Mouse (Mus musculus) liver, embryonic 16.5 days (tissue): ENCODE measurements around the gene Prm2. TPM values are rescaled to one million over a fixed set of nuclear protein-coding genes. Genes with fewer than 3 reads are reported as not detected.

Experiments used
- ATAC-seq: fragments of 200-750 bp; cut with Nextera tagmentation; 2 replicates; pipeline ENCODE4 v1.8.0; 2017; ENCODE audit warnings: low read depth, mild to moderate bottlenecking, moderate number of reproducible peaks, moderate library complexity
- H3K27ac ChIP-seq: fragments of 300-500 bp; sonication (generic); 2 replicates; pipeline ENCODE4 v1.5.1; 2014; ENCODE audit warnings: mild to moderate bottlenecking, low read length
- H3K27me3 ChIP-seq: fragments of 300-500 bp; sonication (generic); 2 replicates; pipeline ENCODE4 v1.6.1; 2014; ENCODE audit warnings: low read depth, low read length, mixed read lengths; ENCODE audit not compliant: control insufficient read depth, insufficient read depth
- H3K36me3 ChIP-seq: fragments of 300-500 bp; sonication (generic); 2 replicates; pipeline ENCODE4 v1.6.1; 2014; ENCODE audit warnings: mild to moderate bottlenecking; ENCODE audit not compliant: control insufficient read depth, insufficient read depth
- H3K4me1 ChIP-seq: fragments of 300-500 bp; sonication (generic); 2 replicates; pipeline ENCODE4 v1.6.1; 2014; ENCODE audit warnings: low read depth, low read length, mixed read lengths; ENCODE audit not compliant: control insufficient read depth
- H3K4me2 ChIP-seq: fragments of 300-500 bp; sonication (generic); 2 replicates; pipeline ENCODE4 v1.6.1; 2014; ENCODE audit warnings: low read depth, low read length, mixed read lengths
- H3K4me3 ChIP-seq: fragments of 300-500 bp; sonication (generic); 2 replicates; pipeline ENCODE4 v1.5.1; 2014; ENCODE audit warnings: low read depth, mild to moderate bottlenecking, low read length
- H3K9ac ChIP-seq: fragments of 300-500 bp; sonication (generic); 2 replicates; pipeline ENCODE4 v1.6.1; 2014; ENCODE audit warnings: low read depth, low read length
- H3K9me3 ChIP-seq: fragments of 300-500 bp; sonication (generic); replicated peaks from 2 replicates; pipeline ENCODE4 v1.6.1; 2016; ENCODE audit warnings: low read length; ENCODE audit not compliant: control insufficient read depth
- WGBS: fragments of 180-500 bp; shearing (Covaris S2); extraction: QIAGEN DNeasy Blood & Tissue Kit; methylation state at CpG from one replicate; pipeline ENCODE4 v1.1.7; 2014; ENCODE audit not compliant: insufficient replicate concordance; 5-methylcytosine and 5-hydroxymethylcytosine counted together
- polyA plus RNA-seq: library from polyadenylated mRNA; unstranded; fragments of >200 nt; fragmentation: Nextera tagmentation; extraction: Ambion mirVana; gene quantifications from 2 replicates; pipeline ENCODE4 v1.2.1, GENCODE M21; 2015

The Prm2 gene
- polyA plus RNA-seq, 1 experiment from 2014 or later = not detected

DNA sequence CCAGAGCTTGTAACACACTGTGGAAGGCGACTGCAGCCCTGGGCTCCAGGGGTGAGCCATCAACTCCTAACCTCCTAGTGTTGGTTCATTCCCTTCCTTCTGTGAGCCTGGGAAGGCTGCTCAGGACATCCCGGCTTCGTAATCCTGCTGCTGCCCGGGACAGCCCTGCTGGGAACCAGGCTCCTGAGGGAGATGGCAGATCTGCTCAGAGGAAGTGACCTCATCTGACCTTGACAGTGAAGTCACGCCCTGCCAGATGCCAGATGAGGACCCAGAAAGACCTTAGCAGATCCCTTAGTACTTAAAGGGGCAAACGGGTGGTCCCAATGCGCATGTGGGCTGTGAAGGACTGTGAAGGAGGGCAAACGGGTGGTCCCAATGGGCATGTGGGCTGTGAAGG lies 34.8 kb downstream of the Prm2 start:
- no peaks in the 10 kb centered on the region for H3K4me1 ChIP-seq
- peaks cover 2% of the 10 kb centered on the region; the same call in 1 of the 2 replicates for H3K27me3 ChIP-seq
- no peak overlapping the region for H3K27ac ChIP-seq
- H3K36me3 ChIP-seq = no peaks in the 10 kb centered on the region
- H3K9ac ChIP-seq = no peak overlapping the region
- no peak overlapping the region for H3K4me3 ChIP-seq
- no peak for ATAC-seq
- WGBS = 53% methylated on average over 8 of the region's 8 CpGs
- H3K4me2 ChIP-seq = no peak overlapping the region
- no peaks in the 10 kb centered on the region for H3K9me3 ChIP-seq

DNA sequence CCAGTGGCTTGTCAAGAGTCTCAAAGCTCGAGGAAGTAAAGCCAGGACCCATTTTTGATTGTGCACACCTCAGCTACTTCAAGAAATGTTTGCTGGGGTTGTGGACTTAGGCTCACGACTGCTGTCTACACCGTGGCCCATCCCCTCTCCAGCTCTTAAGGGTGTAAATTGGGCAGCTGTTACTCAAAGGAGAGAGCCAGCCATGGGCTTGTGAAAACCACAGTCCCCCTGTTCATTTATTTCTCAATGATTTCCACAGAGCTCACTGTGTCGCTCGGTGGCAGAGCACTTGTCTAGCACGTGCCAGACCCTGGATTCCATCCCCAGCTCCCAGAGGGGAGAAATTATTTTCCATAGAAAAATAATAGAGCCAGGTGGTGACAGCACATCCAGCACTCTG lies 39.8 kb downstream of the Prm2 start:
- H3K27ac ChIP-seq = no peak overlapping the region
- ATAC-seq = no peak
- no peaks in the 10 kb centered on the region for H3K9me3 ChIP-seq
- no peaks in the 10 kb centered on the region for H3K36me3 ChIP-seq
- H3K4me2 ChIP-seq = no peak overlapping the region
- peaks cover 2% of the 10 kb centered on the region; the same call in 1 of the 2 replicates for H3K27me3 ChIP-seq
- 48% methylated on average over 6 of the region's 6 CpGs for WGBS
- H3K4me3 ChIP-seq = no peak overlapping the region
- no peaks in the 10 kb centered on the region for H3K4me1 ChIP-seq
- H3K9ac ChIP-seq = no peak overlapping the region

DNA sequence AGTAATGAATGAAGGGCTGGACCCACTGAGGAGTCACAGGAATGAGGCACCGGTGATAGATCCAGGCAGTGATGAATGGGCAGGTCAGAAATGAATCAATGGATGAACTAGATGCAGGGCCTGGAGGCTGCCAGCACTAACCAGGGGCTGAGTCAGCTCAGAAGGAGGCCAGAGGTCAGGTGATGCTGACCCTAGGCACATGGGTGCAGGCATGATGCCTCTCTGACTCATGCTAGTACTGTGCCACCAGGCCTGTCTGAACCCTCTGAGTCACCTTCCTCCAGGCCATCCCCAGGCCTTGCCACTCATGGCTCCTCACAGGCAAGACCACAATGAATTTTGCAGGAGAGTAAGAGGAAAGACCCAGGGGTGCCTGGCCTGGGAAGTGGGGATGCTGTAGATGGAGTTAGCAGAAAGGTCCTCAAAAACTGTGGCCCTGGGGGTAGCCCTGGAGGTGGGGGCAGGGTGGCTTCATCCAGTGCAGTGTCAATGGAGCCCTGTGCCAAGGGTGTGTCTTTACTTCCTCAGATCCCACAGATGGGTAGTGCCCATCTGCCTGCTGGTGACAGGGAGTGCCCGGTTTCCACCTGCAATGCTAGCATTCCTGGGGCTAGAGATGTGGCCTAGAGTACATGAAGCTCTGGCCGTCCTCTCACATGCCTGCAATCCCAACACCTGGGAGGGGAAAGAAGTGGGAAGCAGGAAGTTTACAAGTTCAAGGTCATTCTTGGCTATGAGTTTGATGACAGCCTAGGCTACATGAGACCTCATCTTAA lies 41.2 kb downstream of the Prm2 start:
- WGBS = 57% methylated on average over 3 of the region's 3 CpGs
- ATAC-seq = no peak
- H3K4me2 ChIP-seq = no peak overlapping the region
- H3K9ac ChIP-seq = no peak overlapping the region
- no peak overlapping the region for H3K4me3 ChIP-seq
- no peaks in the 10 kb centered on the region for H3K36me3 ChIP-seq
- peaks cover under 1% of the 10 kb centered on the region; the same call in 1 of the 2 replicates for H3K27me3 ChIP-seq
- H3K27ac ChIP-seq = no peak overlapping the region
- no peaks in the 10 kb centered on the region for H3K9me3 ChIP-seq
- no peaks in the 10 kb centered on the region for H3K4me1 ChIP-seq

DNA sequence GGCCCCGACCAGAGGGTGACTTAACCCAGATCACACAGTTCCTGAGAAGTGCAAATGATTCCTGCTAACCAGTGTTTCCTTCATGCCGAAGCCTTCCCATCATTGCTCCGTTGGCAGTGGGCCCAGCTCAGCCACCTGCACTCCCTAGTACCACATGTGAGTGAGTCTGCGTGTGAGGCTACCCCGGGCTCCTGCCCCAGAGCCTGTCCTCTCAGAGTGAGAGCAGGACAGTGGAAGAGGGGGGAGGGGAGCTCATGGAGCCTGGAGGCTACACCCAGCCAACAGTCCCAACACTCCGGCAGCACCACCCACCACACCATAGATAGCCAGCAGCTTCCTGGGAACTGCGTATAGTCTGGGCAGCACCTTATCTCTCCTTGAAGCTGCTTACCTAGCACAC lies 46.1 kb downstream of the Prm2 start:
- no peaks in the 10 kb centered on the region for H3K9me3 ChIP-seq
- no peaks in the 10 kb centered on the region for H3K27me3 ChIP-seq
- no peak overlapping the region for H3K27ac ChIP-seq
- H3K9ac ChIP-seq = no peak overlapping the region
- H3K4me1 ChIP-seq = no peaks in the 10 kb centered on the region
- 62% methylated on average over 7 of the region's 7 CpGs for WGBS
- no peak for ATAC-seq
- no peak overlapping the region for H3K4me2 ChIP-seq
- no peak overlapping the region for H3K4me3 ChIP-seq
- no peaks in the 10 kb centered on the region for H3K36me3 ChIP-seq

DNA sequence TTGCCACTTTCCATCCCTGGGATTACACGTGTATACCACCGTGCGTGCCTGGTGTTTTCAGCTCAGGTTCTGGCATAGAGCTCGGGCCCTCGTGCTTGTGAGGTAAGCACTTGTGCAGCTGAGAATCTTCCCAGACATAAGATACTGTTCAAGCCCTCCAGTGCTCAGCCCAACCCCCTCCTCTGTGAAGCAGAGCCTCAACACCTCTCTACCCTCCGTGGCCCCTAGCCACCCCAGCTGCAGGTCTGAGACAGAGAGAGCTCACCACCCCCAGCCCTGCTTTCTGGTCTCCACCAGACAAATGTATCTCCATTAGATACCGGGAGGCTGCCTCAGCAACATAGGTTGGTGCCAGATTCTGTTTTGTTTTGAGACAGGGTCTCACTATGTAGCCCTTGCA lies 46.7 kb downstream of the Prm2 start:
- no peak overlapping the region for H3K4me2 ChIP-seq
- no peaks in the 10 kb centered on the region for H3K4me1 ChIP-seq
- no peaks in the 10 kb centered on the region for H3K36me3 ChIP-seq
- H3K27ac ChIP-seq = no peak overlapping the region
- no peak overlapping the region for H3K4me3 ChIP-seq
- no peaks in the 10 kb centered on the region for H3K9me3 ChIP-seq
- 53% methylated on average over 7 of the region's 7 CpGs for WGBS
- ATAC-seq = no peak
- H3K27me3 ChIP-seq = no peaks in the 10 kb centered on the region
- no peak overlapping the region for H3K9ac ChIP-seq

Other genes with a start within 250 kb of the Prm2 start
- 0.72 and 0.77 TPM in 2 replicates for gene Socs1, start 10.6 kb downstream of the Prm2 start, polyA plus RNA-seq
- not detected in 2 replicates for gene Tnp2, start 7.5 kb downstream of the Prm2 start, polyA plus RNA-seq
- gene Prm3, start 5.2 kb downstream of the Prm2 start, polyA plus RNA-seq = not detected in 2 replicates
- gene Prm1, start 9.7 kb upstream of the Prm2 start, polyA plus RNA-seq = not detected in 2 replicates
- not detected in 2 replicates for gene Gm11172, start 16.8 kb upstream of the Prm2 start, polyA plus RNA-seq
- gene Rmi2, start 38.9 kb upstream of the Prm2 start, polyA plus RNA-seq = 1.2 and 1.5 TPM in 2 replicates